Mouse (Mus musculus) lung, postnatal 0 days (tissue): ENCODE results near the gene Hivep3.

ENCODE experiments used
- CTCF ChIP-seq: IDR thresholded peaks from 2 replicates; pipeline ENCODE4 v1.5.1; 2016; ENCODE audit warnings: antibody characterized with exemption, mild to moderate bottlenecking
- EP300 ChIP-seq: IDR thresholded peaks from 2 replicates; pipeline ENCODE4 v1.6.1; 2016; ENCODE audit warnings: antibody characterized with exemption, mild to moderate bottlenecking, control low read depth

DNA sequence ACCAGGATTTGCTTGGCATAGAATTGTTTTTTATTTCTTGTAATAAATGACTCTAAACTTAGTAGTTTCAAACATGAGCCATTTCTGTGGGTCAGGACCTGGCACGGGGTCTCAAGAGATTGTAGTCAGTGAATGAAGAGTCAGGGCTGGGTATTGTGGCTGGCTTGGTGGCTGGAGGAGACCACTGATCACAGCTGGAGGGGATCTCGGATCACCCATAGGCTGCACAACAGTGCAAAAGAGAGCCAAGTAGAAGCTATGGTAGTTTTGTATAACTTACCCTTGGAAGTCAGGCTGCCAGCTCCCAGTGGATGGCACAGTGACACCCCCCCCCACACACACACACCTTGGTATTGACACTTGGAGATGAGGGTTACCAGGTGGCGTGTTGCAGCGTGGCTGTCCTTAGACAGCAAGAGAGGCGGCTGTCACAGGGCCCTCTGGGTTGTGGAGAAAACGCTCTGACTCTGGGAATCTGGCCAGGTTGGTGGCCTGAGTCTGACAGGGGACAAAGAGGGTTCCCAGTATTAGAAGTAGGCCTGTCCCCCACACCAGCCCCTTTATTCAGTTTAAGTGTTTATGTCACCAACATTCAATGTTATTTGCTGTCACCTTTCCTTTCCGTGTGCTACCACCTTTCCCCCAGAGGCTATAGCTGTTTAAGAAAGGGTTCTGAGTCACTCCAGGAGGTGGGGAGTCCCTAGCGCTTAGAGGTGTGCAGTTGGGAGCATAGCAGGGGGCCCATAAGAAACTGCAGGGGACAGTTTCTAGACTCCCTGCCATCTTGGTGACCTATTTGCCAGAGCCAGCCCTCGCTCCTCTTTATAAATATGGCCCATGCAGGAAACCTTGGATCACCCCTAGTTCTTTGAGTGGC lies 240.4 kb downstream of the Hivep3 start:
- TF ChIP-seq CTCF (no peak), EP300 (no peak)
